Mouse (Mus musculus): ENCODE measurements around the gene Olfr784. TPM values are rescaled to one million over a fixed set of nuclear protein-coding genes. Genes with fewer than 3 reads are reported as not detected.
"Not testable (repeated sequence)": the region's sequence is repeated elsewhere in the genome, so short reads cannot be mapped to it uniquely, and the experiment has no call there.

Gene Olfr784
- polyA plus RNA-seq (2015; fragmentation: Nextera tagmentation; extraction: Ambion mirVana): 0.09 TPM in 1 of 2 replicates, not detected in the other

DNA sequence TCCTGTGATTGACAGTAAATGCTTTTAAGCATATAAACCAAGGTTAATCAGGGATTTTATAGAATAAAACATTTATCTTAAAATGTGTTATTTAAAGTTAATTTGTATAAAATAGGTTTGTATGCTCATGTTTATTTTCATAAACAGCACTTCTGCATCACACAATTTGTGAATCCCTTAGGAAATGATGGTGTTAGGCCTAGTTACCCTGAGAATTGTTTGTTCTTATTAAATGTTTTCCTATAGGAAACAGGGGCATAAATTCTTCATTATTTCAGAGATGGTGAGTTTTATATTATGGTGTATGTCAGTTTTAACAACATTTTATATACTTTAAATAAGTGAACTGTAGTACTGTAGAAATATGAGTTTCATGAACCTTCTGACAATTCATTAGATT, at the start of gene Olfr784:
TSS of gene Olfr784 (plus strand) at position 301 of the 400 bp plus-strand sequence.
- no peak for ATAC-seq (ENCODE audit: insufficient read depth, low FRiP score, low read depth)
- no peak within 1 kb of the TSS for H3K4me2 ChIP-seq
- H3K27ac ChIP-seq: no peak within 1 kb of the TSS

DNA sequence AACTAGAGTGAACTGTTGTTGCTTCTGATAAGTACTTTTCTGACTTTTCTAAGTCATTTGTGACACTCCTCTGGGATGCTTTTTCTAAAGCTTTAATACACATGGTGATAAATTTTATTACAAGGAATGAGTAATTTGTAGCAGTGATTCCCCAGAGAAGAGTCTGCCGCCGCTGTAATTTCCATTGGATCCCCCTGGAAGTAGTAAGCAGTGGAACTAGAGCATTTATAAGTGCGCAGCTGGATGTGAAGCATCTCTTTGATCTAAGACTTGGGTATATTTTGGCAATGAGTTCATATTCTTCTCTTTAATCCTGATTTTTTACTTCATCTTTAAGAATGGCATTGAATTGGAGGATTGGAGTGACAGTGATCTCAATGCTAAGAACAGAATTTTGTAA, 35.3 kb upstream of the Olfr784 start, which contains the start of gene Olfr782:
TSS of gene Olfr782 (plus strand) at position 301 of the 400 bp plus-strand sequence.
- Histone ChIP-seq H3K36me3 (no peaks in the 10 kb centered on the region), H3K4me2 (no peak within 1 kb of the TSS), H3K4me3 (replicated peaks) (no peak within 1 kb of the TSS), H3K27ac (no peak within 1 kb of the TSS), H3K27me3 (replicated peaks) (no peaks in the 10 kb centered on the region), H3K9ac (no peak within 1 kb of the TSS), H3K4me1 (no peaks in the 10 kb centered on the region), H3K9me3 (no peaks in the 10 kb centered on the region)
- ATAC-seq (ENCODE audit: insufficient read depth, low FRiP score, low read depth): no peak
- WGBS: 89% methylated on average over 3 of the region's 3 CpGs

More for the DNA sequence above, at the start of gene Olfr784:
- no peak within 1 kb of the TSS for H3K4me3 ChIP-seq (replicated peaks)
- no peaks in the 10 kb centered on the region for H3K4me1 ChIP-seq
- no peaks in the 10 kb centered on the region for H3K36me3 ChIP-seq
- no peaks in the 10 kb centered on the region for H3K27me3 ChIP-seq (replicated peaks)
- no peak within 1 kb of the TSS for H3K9ac ChIP-seq
- H3K9me3 ChIP-seq: no peaks in the 10 kb centered on the region

DNA sequence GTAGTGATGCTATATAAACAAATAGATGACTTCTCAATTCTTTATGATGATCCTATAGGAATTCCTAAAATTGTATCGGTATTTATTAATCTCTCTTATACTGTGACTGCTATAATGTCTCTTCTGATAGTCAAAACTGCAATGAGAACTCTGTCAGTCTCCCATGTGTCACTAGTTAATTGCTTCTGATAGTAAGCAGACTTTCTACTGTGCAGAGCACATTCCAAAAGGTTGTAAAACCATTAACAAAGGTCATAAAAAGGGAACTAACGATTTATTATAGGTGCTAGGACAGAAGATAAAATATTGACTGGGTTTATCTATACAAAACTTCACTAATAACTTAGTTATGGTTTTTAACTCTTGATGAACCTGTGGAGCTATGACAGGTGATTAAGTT, 31.4 kb upstream of the Olfr784 start:
- H3K4me3 ChIP-seq (replicated peaks); H3K4me1 ChIP-seq; H3K4me2 ChIP-seq; ATAC-seq (ENCODE audit: insufficient read depth, low FRiP score, low read depth); H3K36me3 ChIP-seq; H3K9me3 ChIP-seq; H3K27me3 ChIP-seq (replicated peaks); H3K9ac ChIP-seq; H3K27ac ChIP-seq: not testable (repeated sequence)
- WGBS: 67% methylated on average over 2 of the region's 2 CpGs

DNA sequence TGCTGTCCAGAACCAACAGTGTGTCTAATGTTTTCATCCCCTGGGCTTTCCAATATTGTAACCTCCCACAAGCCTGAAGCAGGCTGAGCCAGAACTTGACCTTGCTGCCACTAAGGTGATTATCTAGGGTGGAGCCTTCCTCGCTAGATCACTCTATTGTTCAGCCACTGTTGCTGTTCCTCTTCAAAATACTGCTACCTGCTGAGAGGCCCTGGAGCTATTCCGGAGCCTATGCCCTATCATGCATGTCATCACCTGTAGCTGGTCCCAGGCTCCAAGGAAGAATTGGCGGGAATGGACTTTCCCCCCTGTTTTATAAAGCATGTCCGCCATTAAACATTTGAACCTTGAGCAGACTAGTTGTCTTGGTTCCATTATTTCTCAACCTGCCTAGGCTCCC, 27.4 kb upstream of the Olfr784 start:
- not testable (repeated sequence) for ATAC-seq (ENCODE audit: insufficient read depth, low FRiP score, low read depth); H3K36me3 ChIP-seq; H3K4me1 ChIP-seq; H3K27me3 ChIP-seq (replicated peaks); H3K9ac ChIP-seq; H3K27ac ChIP-seq; H3K4me2 ChIP-seq; H3K9me3 ChIP-seq; H3K4me3 ChIP-seq (replicated peaks)
- 89% methylated on average over 4 of the region's 4 CpGs for WGBS

DNA sequence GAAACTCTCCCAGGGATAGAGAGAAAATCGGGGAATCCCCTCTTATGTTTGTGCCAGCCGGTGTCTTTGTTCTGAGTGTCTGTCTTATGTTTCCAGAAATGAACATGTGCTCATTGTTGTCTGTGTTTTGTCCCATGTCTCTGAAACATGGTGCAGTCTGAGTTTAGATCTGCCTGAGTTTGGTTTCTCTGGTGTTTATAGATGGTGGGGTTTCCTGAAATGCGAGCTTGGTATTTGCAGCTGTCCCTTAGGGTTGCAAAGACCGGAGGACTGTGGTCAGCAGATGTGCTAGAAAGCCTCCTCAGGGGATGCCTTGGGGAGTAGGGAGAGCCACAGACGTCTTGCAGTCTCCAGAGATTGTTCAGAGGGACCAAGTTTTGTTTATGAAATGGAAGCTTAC, 26.6 kb upstream of the Olfr784 start:
- no peak for ATAC-seq (ENCODE audit: insufficient read depth, low FRiP score, low read depth)
- Histone ChIP-seq H3K9me3 (no peaks in the 10 kb centered on the region), H3K4me1 (no peaks in the 10 kb centered on the region), H3K4me2 (no peak overlapping the region), H3K27ac (no peak overlapping the region), H3K27me3 (replicated peaks) (no peaks in the 10 kb centered on the region), H3K9ac (no peak overlapping the region), H3K4me3 (replicated peaks) (no peak overlapping the region), H3K36me3 (no peaks in the 10 kb centered on the region)
- WGBS: 69% methylated on average over 5 of the region's 5 CpGs

- H3K27ac ChIP-seq; H3K36me3 ChIP-seq; H3K9ac ChIP-seq; H3K4me1 ChIP-seq; H3K27me3 ChIP-seq (replicated peaks); H3K4me2 ChIP-seq; H3K9me3 ChIP-seq; H3K4me3 ChIP-seq (replicated peaks); ATAC-seq (ENCODE audit: insufficient read depth, low FRiP score, low read depth): not testable (repeated sequence)
- WGBS: 87% methylated on average over 5 of the region's 5 CpGs
Measured at GRCm38 (mm10) chr10:129374051-129374450, 9.8 kb upstream of the Olfr784 start.

DNA sequence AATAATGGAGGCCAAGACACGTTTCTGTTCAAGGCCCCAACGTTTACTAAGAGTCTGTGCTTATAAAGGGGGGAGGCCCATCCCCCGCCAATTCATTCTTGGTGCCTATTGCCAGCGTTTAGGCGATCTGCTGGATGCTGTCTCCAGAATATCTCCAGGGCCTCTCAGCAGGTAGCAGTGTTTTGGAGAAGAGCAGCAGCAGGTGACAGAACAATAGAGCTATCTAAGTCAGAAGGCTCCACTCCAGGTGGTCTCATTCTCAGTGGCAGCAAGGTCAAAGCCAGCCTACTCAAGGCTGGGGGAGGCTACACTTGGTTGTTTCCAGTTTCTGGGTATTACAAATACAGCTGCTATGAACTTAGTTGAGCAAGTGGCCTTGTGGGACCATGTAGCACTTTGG, 17.0 kb downstream of the Olfr784 start:
- H3K9ac ChIP-seq: no peak overlapping the region
- H3K4me1 ChIP-seq: no peaks in the 10 kb centered on the region
- no peak for ATAC-seq (ENCODE audit: insufficient read depth, low FRiP score, low read depth)
- no peak overlapping the region for H3K4me3 ChIP-seq (replicated peaks)
- H3K4me2 ChIP-seq: no peak overlapping the region
- H3K9me3 ChIP-seq: no peaks in the 10 kb centered on the region
- H3K27me3 ChIP-seq (replicated peaks): no peaks in the 10 kb centered on the region
- H3K36me3 ChIP-seq: no peaks in the 10 kb centered on the region
- H3K27ac ChIP-seq: no peak overlapping the region
- 49% methylated on average over 5 of the region's 5 CpGs for WGBS

DNA sequence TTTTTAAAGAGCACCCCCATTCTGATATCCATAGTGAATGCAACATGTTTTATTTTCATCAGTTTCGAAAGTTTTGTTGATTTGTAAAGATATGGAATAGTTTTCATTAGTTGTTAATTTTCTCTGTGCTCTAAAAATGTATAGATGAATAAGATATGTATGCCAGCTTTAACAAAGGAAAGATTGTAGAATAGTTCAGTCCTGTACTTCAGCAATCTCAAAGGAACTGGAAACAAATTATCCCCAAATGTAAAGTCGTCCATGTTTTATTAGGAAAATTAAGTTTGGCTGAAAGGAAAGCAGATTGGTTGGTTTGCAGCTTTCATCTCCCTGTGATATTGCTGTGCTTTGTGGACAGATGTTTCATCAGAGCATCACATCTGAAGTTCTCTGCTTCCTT, 21.2 kb downstream of the Olfr784 start, which contains the start of gene Olfr785:
TSS of gene Olfr785 (plus strand) at position 301 of the 400 bp plus-strand sequence.
- no peak for ATAC-seq (ENCODE audit: insufficient read depth, low FRiP score, low read depth)
- H3K4me1 ChIP-seq: no peaks in the 10 kb centered on the region
- WGBS: 63% methylated on average over 2 of the region's 2 CpGs
- no peak within 1 kb of the TSS for H3K4me2 ChIP-seq
- H3K4me3 ChIP-seq (replicated peaks): no peak within 1 kb of the TSS
- H3K27me3 ChIP-seq (replicated peaks): no peaks in the 10 kb centered on the region
- no peak within 1 kb of the TSS for H3K27ac ChIP-seq
- H3K36me3 ChIP-seq: no peaks in the 10 kb centered on the region
- no peak within 1 kb of the TSS for H3K9ac ChIP-seq
- H3K9me3 ChIP-seq: no peaks in the 10 kb centered on the region

DNA sequence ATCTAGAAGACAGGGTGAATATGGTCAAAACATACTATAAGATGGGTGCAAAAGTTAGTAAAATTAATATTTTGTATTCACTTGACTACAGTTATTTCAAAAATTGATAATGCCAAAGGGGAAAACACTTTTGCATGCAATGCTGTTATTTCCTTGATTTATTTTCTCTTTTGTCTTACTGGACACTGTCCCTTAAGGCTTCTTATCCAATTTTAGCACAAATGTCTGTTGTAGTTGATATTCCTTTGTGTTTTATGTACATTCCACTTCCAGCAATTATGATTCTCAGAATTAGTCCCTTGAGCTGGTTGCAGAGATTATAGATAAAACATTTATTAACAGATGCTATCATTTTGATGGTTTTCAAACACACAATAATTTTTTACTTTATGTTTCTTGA, 43.1 kb downstream of the Olfr784 start, which contains the start of gene Olfr786:
TSS of gene Olfr786 (plus strand) at position 301 of the 400 bp plus-strand sequence.
- Histone ChIP-seq H3K4me2 (no peak within 1 kb of the TSS), H3K4me3 (replicated peaks) (no peak within 1 kb of the TSS), H3K27me3 (replicated peaks) (no peaks in the 10 kb centered on the region), H3K9me3 (no peaks in the 10 kb centered on the region), H3K9ac (no peak within 1 kb of the TSS), H3K36me3 (no peaks in the 10 kb centered on the region), H3K27ac (no peak within 1 kb of the TSS), H3K4me1 (no peaks in the 10 kb centered on the region)
- ATAC-seq (ENCODE audit: insufficient read depth, low FRiP score, low read depth): no peak

Other genes with a start within 250 kb of the Olfr784 start
- gene Olfr770, start 245.1 kb upstream of the Olfr784 start, polyA plus RNA-seq (2015; fragmentation: Nextera tagmentation; extraction: Ambion mirVana): not detected in 2 replicates
- gene Olfr771, start 219.3 kb upstream of the Olfr784 start, polyA plus RNA-seq (2015; fragmentation: Nextera tagmentation; extraction: Ambion mirVana): not detected in 2 replicates
- not detected in 2 replicates for gene Olfr772, start 206.2 kb upstream of the Olfr784 start, polyA plus RNA-seq (2015; fragmentation: Nextera tagmentation; extraction: Ambion mirVana)
- gene Olfr773, start 196.7 kb upstream of the Olfr784 start, polyA plus RNA-seq (2015; fragmentation: Nextera tagmentation; extraction: Ambion mirVana): not detected in 2 replicates
- gene Olfr774, start 147.9 kb upstream of the Olfr784 start, polyA plus RNA-seq (2015; fragmentation: Nextera tagmentation; extraction: Ambion mirVana): not detected in 2 replicates
- gene Olfr775, start 135.7 kb upstream of the Olfr784 start, polyA plus RNA-seq (2015; fragmentation: Nextera tagmentation; extraction: Ambion mirVana): not detected in 2 replicates
- not detected in 2 replicates for gene Olfr776, start 125.0 kb upstream of the Olfr784 start, polyA plus RNA-seq (2015; fragmentation: Nextera tagmentation; extraction: Ambion mirVana)
- gene Olfr777, start 112.6 kb upstream of the Olfr784 start, polyA plus RNA-seq (2015; fragmentation: Nextera tagmentation; extraction: Ambion mirVana): not detected in 2 replicates
- gene Olfr780, start 66.0 kb upstream of the Olfr784 start, polyA plus RNA-seq (2015; fragmentation: Nextera tagmentation; extraction: Ambion mirVana): not detected in 2 replicates
- gene Olfr781, start 55.2 kb upstream of the Olfr784 start, polyA plus RNA-seq (2015; fragmentation: Nextera tagmentation; extraction: Ambion mirVana): not detected in 2 replicates
- not detected in 2 replicates for gene Olfr782, start 35.2 kb upstream of the Olfr784 start, polyA plus RNA-seq (2015; fragmentation: Nextera tagmentation; extraction: Ambion mirVana)
- gene Olfr785, start 21.3 kb downstream of the Olfr784 start, polyA plus RNA-seq (2015; fragmentation: Nextera tagmentation; extraction: Ambion mirVana): not detected in 2 replicates
- not detected in 2 replicates for gene Olfr786, start 43.2 kb downstream of the Olfr784 start, polyA plus RNA-seq (2015; fragmentation: Nextera tagmentation; extraction: Ambion mirVana)
- gene Olfr787, start 77.8 kb downstream of the Olfr784 start, polyA plus RNA-seq (2015; fragmentation: Nextera tagmentation; extraction: Ambion mirVana): not detected in 2 replicates
- gene Olfr788, start 86.9 kb downstream of the Olfr784 start, polyA plus RNA-seq (2015; fragmentation: Nextera tagmentation; extraction: Ambion mirVana): not detected in 2 replicates
- not detected in 2 replicates for gene Olfr789, start 100.7 kb downstream of the Olfr784 start, polyA plus RNA-seq (2015; fragmentation: Nextera tagmentation; extraction: Ambion mirVana)
- gene Olfr790, start 114.4 kb downstream of the Olfr784 start, polyA plus RNA-seq (2015; fragmentation: Nextera tagmentation; extraction: Ambion mirVana): not detected in 2 replicates
- not detected in 2 replicates for gene Olfr791, start 137.7 kb downstream of the Olfr784 start, polyA plus RNA-seq (2015; fragmentation: Nextera tagmentation; extraction: Ambion mirVana)
- not detected in 2 replicates for gene Olfr792, start 155.1 kb downstream of the Olfr784 start, polyA plus RNA-seq (2015; fragmentation: Nextera tagmentation; extraction: Ambion mirVana)
- not detected in 2 replicates for gene Olfr794, start 183.6 kb downstream of the Olfr784 start, polyA plus RNA-seq (2015; fragmentation: Nextera tagmentation; extraction: Ambion mirVana)
- gene Olfr796, start 228.5 kb downstream of the Olfr784 start, polyA plus RNA-seq (2015; fragmentation: Nextera tagmentation; extraction: Ambion mirVana): not detected in 2 replicates
- gene Olfr798, start 243.9 kb downstream of the Olfr784 start, polyA plus RNA-seq (2015; fragmentation: Nextera tagmentation; extraction: Ambion mirVana): not detected in 2 replicates